In genomic region chr19:44554861-44555590, GRCm38 (mm10) we compare ENCODE assay signal across 8 mouse cellular contexts. TPM values are rescaled to one million over a fixed set of nuclear protein-coding genes. Genes with fewer than 3 reads are reported as not detected.
DNase-seq lines count a peak whose midpoint lies in the region; ATAC-seq and TF ChIP-seq lines count a peak whose summit lies in the region.

Gene Ndufb8 (minus strand): TSS chr19:44555440.

- DNase-seq in ES-E14 (ENCODE audit: low read depth, low spot score) = peak; percentile 90
- peak; percentile 94 for DNase-seq in cerebellum, adult 11-12 months
- DNase-seq in heart, postnatal 36 days = peak; percentile 98
- DNase-seq in layer of hippocampus, adult 2 months (ENCODE audit: low spot score in 2 of 2) = peak; percentile 93 to 98
- peak; percentile 98 for DNase-seq in lung, embryonic 14.5 days
- peak; percentile 95 for DNase-seq in thymus, adult 2 months

- H3K9me3 ChIP-seq in ES-E14 (ENCODE audit: control insufficient read depth, insufficient read depth, low read depth, low read length) = no peaks in the 10 kb centered on the region
- no peaks in the 10 kb centered on the region for H3K9me3 ChIP-seq in forebrain, embryonic 16.5 days (ENCODE audit: control insufficient read depth, low read length)
- no peaks in the 10 kb centered on the region for H3K9me3 ChIP-seq in lung, embryonic 14.5 days (ENCODE audit: low read depth, low read length)

- in situ Hi-C loops in ES-E14 (cut with MboI; ENCODE audit: low sequenced_read_pairs in 2 of 2, unreplicated experiment in 2 of 2) = no loop called here

- peak; percentile 90 for TF ChIP-seq POLR2A in olfactory bulb, adult 2 months (IDR thresholded peaks at IDR 0.05; ENCODE audit: insufficient read depth, low read depth, low read length)
- peak; percentile 68; the same call in 1 of the 2 replicates for TF ChIP-seq POLR2A in thymus, adult 2 months (IDR thresholded peaks at IDR 0.05; ENCODE audit: control insufficient read depth, extremely low read depth, insufficient read depth, low read length, poor library complexity)

- peaks cover 27% of the 10 kb centered on the region for H3K36me3 ChIP-seq in ES-E14 (ENCODE audit: control insufficient read depth, insufficient read depth, low read length, poor library complexity, severe bottlenecking)
- H3K36me3 ChIP-seq in forebrain, embryonic 16.5 days (ENCODE audit: control insufficient read depth, insufficient read depth) = peaks cover 19% of the 10 kb centered on the region
- H3K36me3 ChIP-seq in lung, embryonic 14.5 days (ENCODE audit: insufficient read depth) = peaks cover 34% of the 10 kb centered on the region
- peaks cover 23% of the 10 kb centered on the region for H3K36me3 ChIP-seq in thymus, adult 2 months (ENCODE audit: control insufficient read depth, insufficient read depth, low read length)

- H3K4me2 ChIP-seq in forebrain, embryonic 16.5 days (ENCODE audit: low read length) = peak within 1 kb of the TSS; percentile 75
- H3K4me2 ChIP-seq in lung, embryonic 14.5 days = peak within 1 kb of the TSS; percentile 67

- H3K4me3 ChIP-seq in ES-E14 (ENCODE audit: insufficient read depth in 1 of 2, low read depth in 1 of 2, low read length in 2 of 2, poor library complexity in 1 of 2, severe bottlenecking in 1 of 2) = peak within 1 kb of the TSS; percentile 89 to 100
- H3K4me3 ChIP-seq in forebrain, embryonic 16.5 days (replicated peaks; ENCODE audit: low read length) = peak within 1 kb of the TSS; percentile 84
- H3K4me3 ChIP-seq in layer of hippocampus, adult 2 months = peak within 1 kb of the TSS; percentile 85
- H3K4me3 ChIP-seq in lung, embryonic 14.5 days (ENCODE audit: low read depth, low read length) = peak within 1 kb of the TSS; percentile 87
- H3K4me3 ChIP-seq in olfactory bulb, adult 2 months (ENCODE audit: insufficient read depth, low read depth, low read length) = peak within 1 kb of the TSS; percentile 79
- H3K4me3 ChIP-seq in thymus, adult 2 months (ENCODE audit: control insufficient read depth, insufficient read depth, low read length) = peak within 1 kb of the TSS; percentile 81

- TF ChIP-seq CTCF in layer of hippocampus, adult 2 months (conservative IDR thresholded peaks at IDR 0.05) = no peak
- no peak for TF ChIP-seq CTCF in lung, embryonic 14.5 days (IDR thresholded peaks at IDR 0.05; ENCODE audit: low read depth)
- TF ChIP-seq CTCF in olfactory bulb, adult 2 months (IDR thresholded peaks at IDR 0.05; ENCODE audit: insufficient read depth, low read depth, low read length) = no peak
- no peak for TF ChIP-seq CTCF in thymus, adult 2 months (IDR thresholded peaks at IDR 0.05; ENCODE audit: borderline replicate concordance, control insufficient read depth, extremely low read depth, insufficient read depth, low read length, poor library complexity)

- H3K9ac ChIP-seq in ES-E14 (ENCODE audit: insufficient read depth, low read depth, low read length, poor library complexity, severe bottlenecking) = peak within 1 kb of the TSS; percentile 97
- H3K9ac ChIP-seq in forebrain, embryonic 16.5 days (replicated peaks; ENCODE audit: low read depth, low read length) = peak within 1 kb of the TSS; percentile 88
- peak within 1 kb of the TSS; percentile 89 for H3K9ac ChIP-seq in lung, embryonic 14.5 days

- WGBS in forebrain, embryonic 16.5 days = under 1% methylated on average over 50 of the region's 50 CpGs
- under 1% methylated on average over 50 of the region's 50 CpGs for WGBS in lung, embryonic 14.5 days
- under 1% methylated on average over 50 of the region's 50 CpGs for WGBS in olfactory bulb, adult 2 months
- WGBS in thymus, adult 2 months = under 1% methylated on average over 50 of the region's 50 CpGs

- H3K27ac ChIP-seq in ES-E14 (ENCODE audit: insufficient read depth, low read depth, low read length, poor library complexity, severe bottlenecking) = no peak within 1 kb of the TSS
- peak within 1 kb of the TSS; percentile 6; the same call in 1 of the 2 replicates for H3K27ac ChIP-seq in forebrain, embryonic 16.5 days (ENCODE audit: low read length)
- H3K27ac ChIP-seq in layer of hippocampus, adult 2 months = peak within 1 kb of the TSS; percentile 96
- H3K27ac ChIP-seq in lung, embryonic 14.5 days (ENCODE audit: low read depth) = peak within 1 kb of the TSS; percentile 58; the same call in 1 of the 2 replicates
- H3K27ac ChIP-seq in olfactory bulb, adult 2 months (ENCODE audit: insufficient read depth, low read depth, low read length) = peak within 1 kb of the TSS; percentile 84
- no peak within 1 kb of the TSS for H3K27ac ChIP-seq in thymus, adult 2 months (ENCODE audit: control insufficient read depth, insufficient read depth, low read length)

- intact Hi-C loops in heart, postnatal 36 days (cut with DNase I) = no loop called here

- H3K4me1 ChIP-seq in ES-E14 (ENCODE audit: control insufficient read depth in 2 of 2, insufficient read depth in 2 of 2, low read length in 2 of 2, poor library complexity in 1 of 2) = peaks cover 0 to 4% of the 10 kb centered on the region in 2 experiments; a peak in 1 of 4 replicates
- H3K4me1 ChIP-seq in forebrain, embryonic 16.5 days (replicated peaks; ENCODE audit: control insufficient read depth, insufficient read depth, low read length) = peaks cover 12% of the 10 kb centered on the region
- peaks cover 5% of the 10 kb centered on the region; the same call in 1 of the 2 replicates for H3K4me1 ChIP-seq in lung, embryonic 14.5 days (ENCODE audit: insufficient read depth)
- peaks cover 5% of the 10 kb centered on the region; the same call in 1 of the 2 replicates for H3K4me1 ChIP-seq in olfactory bulb, adult 2 months (ENCODE audit: control insufficient read depth, insufficient read depth, low read length)
- peaks cover 9% of the 10 kb centered on the region for H3K4me1 ChIP-seq in thymus, adult 2 months (replicated peaks; ENCODE audit: control insufficient read depth, insufficient read depth, low read length)

- H3K27me3 ChIP-seq in forebrain, embryonic 16.5 days (replicated peaks; ENCODE audit: control insufficient read depth, insufficient read depth, low read length) = peaks cover 8% of the 10 kb centered on the region; the same call in 1 of the 2 replicates
- H3K27me3 ChIP-seq in lung, embryonic 14.5 days (ENCODE audit: insufficient read depth, low read length) = no peaks in the 10 kb centered on the region
- H3K27me3 ChIP-seq in thymus, adult 2 months (ENCODE audit: control insufficient read depth, insufficient read depth, low read length) = no peaks in the 10 kb centered on the region

- ATAC-seq in forebrain, embryonic 16.5 days = peak; percentile 89
- ATAC-seq in lung, embryonic 14.5 days (ENCODE audit: insufficient read depth) = peak; percentile 92

TF ChIP-seq in ES-E14, 5 proteins besides CTCF, POLR2A, EP300 and RAD21:
- peak; percentile 77; the same call in 1 of the 2 replicates for TF ChIP-seq HCFC1 (IDR thresholded peaks at IDR 0.05; ENCODE audit: borderline replicate concordance, insufficient read depth, low read length)
- no peak for TF ChIP-seq MAFK (IDR thresholded peaks at IDR 0.05; ENCODE audit: insufficient read depth, low read depth, low read length)

RNA-seq across cellular contexts. Expression of gene Ndufb8, which starts in this region (rescaled TPM):
- total RNA-seq in ES-E14 (2012; rRNA removed) = 431 and 552 TPM in 2 replicates
- 376 and 452 TPM in 2 replicates for polyA plus RNA-seq in forebrain, embryonic 16.5 days (2015; fragmentation: Nextera tagmentation; extraction: Ambion mirVana)
- 1,000 to 10,000 TPM; 2,008 to 2,098 TPM for total RNA-seq in heart, postnatal 36 days (2021)
- 100 to 1,000 TPM; 349 to 378 TPM for total RNA-seq in layer of hippocampus, adult 2 months (2021)
- polyA plus RNA-seq in lung, embryonic 14.5 days (2014; fragmentation: Nextera tagmentation; extraction: Ambion mirVana) = 544 and 562 TPM in 2 replicates
- not detected in 2 replicates for polyA plus RNA-seq in olfactory bulb, adult 2 months (2012; ENCODE audit: insufficient read depth, insufficient read length, low replicate concordance, missing spikeins)
- 480 and 627 TPM in 2 replicates for polyA plus RNA-seq in thymus, adult 2 months (2012; rRNA removed)

Comparison
In these comparisons a context has a peak if more than half of its experiments do, and no peak if none do; other contexts are left out.
1. H3K27ac ChIP-seq: peak in forebrain, embryonic 16.5 days (single experiment), layer of hippocampus, adult 2 months (single experiment), lung, embryonic 14.5 days (single experiment) and olfactory bulb, adult 2 months (single experiment); none in ES-E14 (single experiment) and thymus, adult 2 months (single experiment).
2. Peak in every context shown above with its lines, with median percentiles within 50 percentile points of each other: DNase-seq, H3K4me3 ChIP-seq and H3K9ac ChIP-seq.